Mouse (Mus musculus) MEL (cell line): Measurements from ENCODE around the gene Ube2a. TPM values are rescaled to one million over a fixed set of nuclear protein-coding genes. Genes with fewer than 3 reads are reported as not detected.
A peak's percentile ranks its signal among the peaks of the same experiment; 100 is the strongest.

Experiments used
- DNase-seq: peaks from one replicate; pipeline ENCODE4 v3.0.0; 2011; ENCODE audit warnings: low read depth, low spot score
- H3K27ac ChIP-seq: 2 replicates; pipeline ENCODE4 v1.5.1; 2012; ENCODE audit warnings: low read depth, mild to moderate bottlenecking, control low read depth, low read length, moderate library complexity; ENCODE audit not compliant: control insufficient read depth
- H3K27me3 ChIP-seq, 2 experiments: fragments of 150-350 bp in 1 of 2; sonication (generic) in 1 of 2; 2 replicates each; pipeline ENCODE4 v1.6.1; 2012; ENCODE audit warnings: low read length in 2 of 2, mild to moderate bottlenecking in 2 of 2, improper control_type of control experiment in 1 of 2, moderate library complexity in 1 of 2; ENCODE audit not compliant: insufficient read depth in 2 of 2, control insufficient read depth in 1 of 2
- H3K36me3 ChIP-seq, 2 experiments: 2 replicates each; pipeline ENCODE4 v1.6.1; 2012 to 2014; ENCODE audit warnings: low read length in 2 of 2, improper control_type of control experiment in 1 of 2, inconsistent platforms in 1 of 2, mild to moderate bottlenecking in 1 of 2; ENCODE audit not compliant: insufficient read depth in 2 of 2, control insufficient read depth in 1 of 2
- H3K4me1 ChIP-seq, 2 experiments: fragments of 150-350 bp in 1 of 2; sonication (generic) in 1 of 2; 2 replicates each; pipeline ENCODE4 v1.6.1; 2012; ENCODE audit warnings: low read length in 2 of 2, improper control_type of control experiment in 1 of 2, mild to moderate bottlenecking in 1 of 2; ENCODE audit not compliant: insufficient read depth in 2 of 2, control insufficient read depth in 1 of 2
- H3K4me3 ChIP-seq, 2 experiments: fragments of 150-350 bp in 1 of 2; sonication (generic) in 1 of 2; 2 replicates each; pipeline ENCODE4 v1.5.1; 2012; ENCODE audit warnings: low read depth in 2 of 2, low read length in 2 of 2, mild to moderate bottlenecking in 2 of 2, moderate library complexity in 2 of 2, control low read depth in 1 of 2, improper control_type of control experiment in 1 of 2; ENCODE audit not compliant: control insufficient read depth in 1 of 2, insufficient read depth in 1 of 2
- H3K79me2 ChIP-seq: 2 replicates; pipeline ENCODE4 v1.6.1; 2012; ENCODE audit warnings: mild to moderate bottlenecking, low read length, moderate library complexity; ENCODE audit not compliant: control insufficient read depth, poor library complexity, insufficient read depth
- H3K9ac ChIP-seq: 2 replicates; pipeline ENCODE4 v1.6.1; 2012; ENCODE audit warnings: low read depth, mild to moderate bottlenecking, control low read depth, low read length, moderate library complexity; ENCODE audit not compliant: control insufficient read depth, poor library complexity, severe bottlenecking
- H3K9me3 ChIP-seq: fragments of 150-350 bp; sonication (generic); replicated peaks from 2 replicates; pipeline ENCODE4 v1.6.1; 2012; ENCODE audit warnings: mild to moderate bottlenecking, low read length, improper control_type of control experiment, moderate library complexity; ENCODE audit not compliant: insufficient read depth
- CHD2 ChIP-seq: IDR thresholded peaks from 2 replicates; pipeline ENCODE4 v1.6.1; 2011; ENCODE audit warnings: low read length, improper control_type of control experiment
- ELF1 ChIP-seq: IDR thresholded peaks from 2 replicates; pipeline ENCODE4 v1.6.1; 2014; ENCODE audit warnings: low read depth, mild to moderate bottlenecking, inconsistent platforms, low read length, improper control_type of control experiment, moderate library complexity
- EP300 ChIP-seq, 2 experiments: IDR thresholded peaks; 2 replicates each; pipeline ENCODE4 v1.6.1; 2011; ENCODE audit warnings: improper control_type of control experiment in 2 of 2, low read length in 2 of 2, low read depth in 1 of 2, mild to moderate bottlenecking in 1 of 2
- GABPA ChIP-seq: IDR thresholded peaks from 2 replicates; pipeline ENCODE4 v1.6.1; 2012; ENCODE audit warnings: low read depth, mild to moderate bottlenecking, inconsistent platforms, low read length, improper control_type of control experiment, moderate library complexity
- HCFC1 ChIP-seq: IDR thresholded peaks from 2 replicates; pipeline ENCODE4 v1.6.1; 2012; ENCODE audit warnings: low read depth, mild to moderate bottlenecking, inconsistent platforms, low read length, improper control_type of control experiment, moderate library complexity
- MAX ChIP-seq: IDR thresholded peaks from 2 replicates; pipeline ENCODE4 v1.6.1; 2011; ENCODE audit warnings: low read length, improper control_type of control experiment
- MAZ ChIP-seq: IDR thresholded peaks from 2 replicates; pipeline ENCODE4 v1.6.1; 2012; ENCODE audit warnings: low read depth, mild to moderate bottlenecking, inconsistent platforms, low read length, improper control_type of control experiment
- MYB ChIP-seq: IDR thresholded peaks from 2 replicates; pipeline ENCODE4 v1.6.1; 2011; ENCODE audit warnings: mild to moderate bottlenecking, low read depth, low read length, improper control_type of control experiment
- NELFE ChIP-seq: IDR thresholded peaks from 2 replicates; pipeline ENCODE4 v1.6.1; 2011; ENCODE audit warnings: low read depth, low read length, improper control_type of control experiment
- NRF1 ChIP-seq: IDR thresholded peaks from 2 replicates; pipeline ENCODE4 v1.6.1; 2014; ENCODE audit warnings: low read depth, mild to moderate bottlenecking, inconsistent platforms, low read length, improper control_type of control experiment, moderate library complexity; ENCODE audit not compliant: poor library complexity, insufficient read depth, severe bottlenecking
- POLR2A ChIP-seq, 2 experiments: IDR thresholded peaks; 2 replicates each; pipeline ENCODE4 v1.6.1; 2011 to 2012; ENCODE audit warnings: low read length in 2 of 2, mild to moderate bottlenecking in 2 of 2, control low read depth in 1 of 2, improper control_type of control experiment in 1 of 2, low read depth in 1 of 2, moderate library complexity in 1 of 2; ENCODE audit not compliant: control insufficient read depth in 1 of 2, insufficient read depth in 1 of 2, poor library complexity in 1 of 2
- POLR2AphosphoS5 ChIP-seq: IDR thresholded peaks from 2 replicates; pipeline ENCODE4 v1.6.1; 2012; ENCODE audit warnings: low read depth, borderline replicate concordance, mild to moderate bottlenecking, inconsistent platforms, low read length, moderate library complexity, mixed read lengths
- RCOR1 ChIP-seq: IDR thresholded peaks from 2 replicates; pipeline ENCODE4 v1.6.1; 2012; ENCODE audit warnings: low read depth, mild to moderate bottlenecking, inconsistent platforms, low read length, improper control_type of control experiment
- SIN3A ChIP-seq: IDR thresholded peaks from 2 replicates; pipeline ENCODE4 v1.6.1; 2012; ENCODE audit warnings: low read length, improper control_type of control experiment, inconsistent platforms
- USF1 ChIP-seq: IDR thresholded peaks from 2 replicates; pipeline ENCODE4 v1.6.1; 2014; ENCODE audit warnings: low read depth, mild to moderate bottlenecking, inconsistent platforms, low read length, improper control_type of control experiment, moderate library complexity
- ZKSCAN1 ChIP-seq: IDR thresholded peaks from 2 replicates; pipeline ENCODE4 v1.6.1; 2012; ENCODE audit warnings: low read depth, mild to moderate bottlenecking, inconsistent platforms, low read length, improper control_type of control experiment, moderate library complexity
- ZNF384 ChIP-seq: IDR thresholded peaks from 2 replicates; pipeline ENCODE4 v1.6.1; 2012; ENCODE audit warnings: low read depth, mild to moderate bottlenecking, inconsistent platforms, low read length, improper control_type of control experiment
- polyA plus RNA-seq, 2 experiments: library from polyadenylated mRNA; stranded (reverse) in 1 of 2; unstranded in 1 of 2; fragments of >175 nt in 1 of 2; fragments of >200 nt in 1 of 2; gene quantifications; 2 replicates each; pipeline versions ENCODE4 v1.2.1 to v1.2.4; 2012; ENCODE audit warnings: low replicate concordance in 2 of 2, low read depth in 1 of 2; ENCODE audit not compliant: insufficient read length in 2 of 2, insufficient read depth in 1 of 2, missing spikeins in 1 of 2
- total RNA-seq: library from RNA; depleted of rRNA; stranded (reverse); fragments of 300-350 nt; gene quantifications from 2 replicates; pipeline ENCODE4 v1.2.3, GENCODE M21; 2012

The Ube2a gene
- total and polyA plus RNA-seq, 3 experiments, result 39.3 to 971 (median 105) TPM

- Histone ChIP-seq H3K27me3 (no peaks in the 10 kb centered on the region), H3K9me3 (no peaks in the 10 kb centered on the region), H3K27ac (no peak overlapping the region), H3K4me3 (peak overlapping the region; percentile 76 to 93), H3K9ac (peak overlapping the region; percentile 100), H3K4me1 (peaks cover 3% of the 10 kb centered on the region in 2 experiments; a peak in 3 of 4 replicates), H3K36me3 (peaks cover 0 to 16% of the 10 kb centered on the region in 2 experiments; a peak in 2 of 4 replicates), H3K79me2 (peaks cover 34% of the 10 kb centered on the region)
- TF ChIP-seq ZNF384, result peak; percentile 51; the same call in 1 of the 2 replicates
- no peak for TF ChIP-seq ZKSCAN1
- DNase-seq, result peak; percentile 17
Observed at GRCm38 (mm10) chrX:36901655-36902054, 28.0 kb downstream of the Ube2a start.

- Histone ChIP-seq H3K27ac (peak within 1 kb of the TSS; percentile 87), H3K4me3 (peak within 1 kb of the TSS; percentile 78 to 93)
- peak; percentile 29 for DNase-seq
- TF ChIP-seq GABPA (no peak), NELFE (no peak), EP300 (IDR thresholded peaks at IDR 0.05; ENCODE audit: low read depth in 1 of 2, low read length in 2 of 2) (no peak), NRF1 (no peak), USF1 (no peak), ELF1 (no peak), MAZ (0 out of 2 replicates have a peak, but pooled peaks have one; percentile 23), RCOR1 (no peak), CHD2 (no peak), HCFC1 (no peak), MAX (no peak), POLR2A (IDR thresholded peaks at IDR 0.05; ENCODE audit: control insufficient read depth in 1 of 2, insufficient read depth in 1 of 2, low read depth in 1 of 2, low read length in 2 of 2, poor library complexity in 1 of 2) (no peak), SIN3A (0 out of 2 replicates have a peak, but pooled peaks have one; percentile 24), POLR2AphosphoS5 (no peak), MYB (no peak)
- TF ChIP-seq, all 39 proteins: peak for 2
- peak within 1 kb of the TSS; percentile 100 for H3K9ac ChIP-seq
- no peaks in the 10 kb centered on the region for H3K27me3 ChIP-seq
- H3K9me3 ChIP-seq, result no peaks in the 10 kb centered on the region
- peaks cover 34% of the 10 kb centered on the region for H3K79me2 ChIP-seq
- H3K36me3 ChIP-seq, result peaks cover 0 to 16% of the 10 kb centered on the region in 2 experiments; a peak in 2 of 4 replicates
- peaks cover 3% of the 10 kb centered on the region in 2 experiments; a peak in 3 of 4 replicates for H3K4me1 ChIP-seq
Observed at GRCm38 (mm10) chrX:36902321-36903114, 28.8 kb downstream of the Ube2a start, which contains the start of gene Nkrf. Nkrf (minus strand) TSS chrX:36902899.
